Mouse (Mus musculus): ENCODE measurements around the gene Tnnc1.

Gene Tnnc1

DNA sequence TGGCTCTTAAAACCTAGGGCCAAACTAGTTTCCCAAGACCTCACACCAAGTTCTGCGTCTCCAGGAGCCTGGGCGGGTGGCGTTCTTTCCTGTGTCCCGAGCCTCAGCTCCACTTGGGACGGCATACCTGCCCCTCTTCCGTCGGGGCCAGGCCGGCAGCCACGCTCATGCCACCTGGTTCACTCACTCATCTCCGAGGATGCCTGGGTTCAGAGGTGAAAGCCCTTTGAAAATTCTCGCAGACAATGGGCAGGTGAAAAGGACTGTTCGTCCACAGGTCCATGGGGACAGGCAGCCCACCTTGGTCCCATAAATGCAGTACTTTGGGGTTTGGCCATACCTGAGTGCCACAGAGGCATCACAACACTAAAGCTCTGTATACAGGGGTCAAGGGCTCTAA lies 23.9 kb upstream of the Tnnc1 start:
- no peak for DNase-seq (ENCODE audit: low spot score)

DNA sequence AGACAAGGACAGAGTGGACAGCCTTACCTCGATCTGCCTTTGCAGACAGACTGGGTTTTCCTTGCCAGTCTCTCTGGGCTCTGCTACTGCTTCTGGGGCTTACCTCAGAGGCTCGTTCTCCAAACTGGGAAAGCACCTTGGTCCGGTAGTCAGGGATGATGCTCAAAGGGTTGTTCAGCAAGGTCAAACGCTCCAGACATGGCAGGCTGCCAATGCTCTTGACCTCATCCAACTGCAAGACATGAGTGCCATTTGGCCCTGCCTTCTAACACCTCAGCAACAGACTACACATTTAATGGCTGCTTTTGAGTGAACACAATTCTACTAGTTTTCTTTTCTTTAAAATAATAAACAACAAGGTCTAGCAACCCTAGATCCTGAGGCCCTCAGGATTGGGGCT lies 21.5 kb upstream of the Tnnc1 start:
- no peak for DNase-seq (ENCODE audit: low spot score)

DNA sequence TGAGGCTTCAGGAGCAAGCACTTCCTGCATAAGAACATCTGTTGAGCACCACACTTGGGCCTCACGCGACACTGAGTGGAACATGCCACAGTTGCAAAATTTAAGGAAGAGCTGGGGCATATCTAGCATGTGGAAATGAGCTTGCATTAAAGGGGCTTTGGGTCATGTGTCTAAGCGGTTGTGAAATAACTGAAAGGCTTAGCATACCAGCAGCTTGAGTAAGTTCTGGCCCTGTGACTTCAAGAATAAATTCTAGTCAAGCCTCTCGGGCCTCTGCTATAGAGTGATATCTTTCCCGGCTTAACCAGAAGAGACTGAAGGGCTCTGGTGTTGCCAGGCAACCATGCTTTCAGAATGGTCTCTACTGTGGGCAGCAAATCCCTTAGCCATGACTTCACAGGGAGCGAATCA lies 19.3 kb upstream of the Tnnc1 start:
- DNase-seq (ENCODE audit: low spot score) = no peak

DNA sequence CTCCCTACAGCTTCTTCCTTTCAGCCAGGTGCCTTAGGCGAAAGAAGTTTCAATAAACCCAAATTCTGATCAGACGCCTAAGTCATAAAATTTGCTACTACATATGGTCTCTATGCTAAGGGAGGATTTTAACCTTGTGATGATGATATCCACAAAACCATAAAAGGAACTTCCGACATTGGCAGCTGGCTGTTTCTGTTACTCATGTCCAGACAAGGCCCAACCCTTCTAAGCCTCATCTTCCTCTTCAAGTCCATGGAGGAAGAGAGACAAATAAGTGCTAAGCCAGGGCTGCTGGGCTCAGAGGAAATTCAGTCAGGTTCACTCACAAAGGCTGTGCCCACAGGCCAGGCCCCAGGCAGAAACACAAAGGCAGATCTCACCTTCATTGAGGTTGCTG lies 18.8 kb upstream of the Tnnc1 start:
- DNase-seq (ENCODE audit: low spot score) = no peak

- no peak for DNase-seq (ENCODE audit: low spot score)
Measured at GRCm38 (mm10) chr14:31191936-31192335, 16.2 kb upstream of the Tnnc1 start.

- no peak for DNase-seq (ENCODE audit: low spot score)
Measured at GRCm38 (mm10) chr14:31193791-31194190, 14.3 kb upstream of the Tnnc1 start.

DNA sequence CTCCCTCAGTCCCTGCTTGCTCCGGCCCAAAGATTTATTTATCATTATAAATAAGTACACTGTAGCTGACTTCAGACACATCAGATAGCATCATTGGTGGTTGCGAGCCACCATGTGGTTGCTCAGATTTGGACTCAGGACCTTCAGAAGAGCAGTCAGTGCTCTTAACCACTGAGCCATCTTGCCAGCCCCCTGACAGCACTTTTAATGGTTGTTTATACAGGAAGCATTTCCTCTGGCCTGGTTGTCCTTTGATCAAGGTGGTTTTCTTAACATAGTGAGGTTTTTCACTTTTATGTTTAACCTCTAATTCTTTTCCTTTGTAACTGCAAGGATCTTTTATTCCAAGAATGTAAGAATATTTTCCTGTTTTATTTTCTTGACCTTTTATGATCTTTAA lies 13.7 kb upstream of the Tnnc1 start:
- DNase-seq (ENCODE audit: low spot score) = no peak

DNA sequence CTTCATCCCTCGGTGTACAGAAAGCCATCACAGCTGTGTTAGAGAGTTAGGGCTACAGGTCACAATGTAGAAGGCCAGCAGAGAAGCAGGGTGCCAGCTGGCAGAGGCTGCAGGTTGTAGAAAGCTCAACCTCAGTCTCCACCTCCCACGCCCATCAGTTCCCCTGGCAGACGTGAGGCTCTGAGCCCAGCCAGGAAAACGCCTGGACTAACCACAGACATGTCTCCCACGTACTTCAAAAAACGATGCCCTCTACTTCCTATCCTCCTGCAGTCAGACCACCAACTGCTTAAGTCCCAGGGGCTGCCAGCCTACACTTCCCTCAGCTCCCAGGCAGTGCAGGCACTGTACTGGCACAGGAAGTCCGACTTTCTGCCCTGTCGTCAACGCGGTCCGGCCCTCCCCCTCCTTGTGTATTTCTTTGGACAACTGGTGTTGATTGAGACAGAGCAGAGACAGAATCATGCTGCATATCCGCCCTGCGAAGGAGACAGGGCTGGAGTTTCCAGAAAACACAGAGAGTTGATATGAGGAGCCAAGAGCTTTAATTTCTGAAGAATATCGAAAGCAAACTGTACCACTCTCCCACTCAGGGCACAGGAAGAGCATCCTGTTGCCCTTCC lies 13.1 kb upstream of the Tnnc1 start:
- DNase-seq (ENCODE audit: low spot score) = peak; percentile 69

- no peak for DNase-seq (ENCODE audit: low spot score)
Measured at GRCm38 (mm10) chr14:31195521-31195920, 12.6 kb upstream of the Tnnc1 start.

GRCm38 (mm10) chr14:31195968-31196367 lies 12.1 kb upstream of the Tnnc1 start:
- DNase-seq (ENCODE audit: low spot score) = no peak

DNA sequence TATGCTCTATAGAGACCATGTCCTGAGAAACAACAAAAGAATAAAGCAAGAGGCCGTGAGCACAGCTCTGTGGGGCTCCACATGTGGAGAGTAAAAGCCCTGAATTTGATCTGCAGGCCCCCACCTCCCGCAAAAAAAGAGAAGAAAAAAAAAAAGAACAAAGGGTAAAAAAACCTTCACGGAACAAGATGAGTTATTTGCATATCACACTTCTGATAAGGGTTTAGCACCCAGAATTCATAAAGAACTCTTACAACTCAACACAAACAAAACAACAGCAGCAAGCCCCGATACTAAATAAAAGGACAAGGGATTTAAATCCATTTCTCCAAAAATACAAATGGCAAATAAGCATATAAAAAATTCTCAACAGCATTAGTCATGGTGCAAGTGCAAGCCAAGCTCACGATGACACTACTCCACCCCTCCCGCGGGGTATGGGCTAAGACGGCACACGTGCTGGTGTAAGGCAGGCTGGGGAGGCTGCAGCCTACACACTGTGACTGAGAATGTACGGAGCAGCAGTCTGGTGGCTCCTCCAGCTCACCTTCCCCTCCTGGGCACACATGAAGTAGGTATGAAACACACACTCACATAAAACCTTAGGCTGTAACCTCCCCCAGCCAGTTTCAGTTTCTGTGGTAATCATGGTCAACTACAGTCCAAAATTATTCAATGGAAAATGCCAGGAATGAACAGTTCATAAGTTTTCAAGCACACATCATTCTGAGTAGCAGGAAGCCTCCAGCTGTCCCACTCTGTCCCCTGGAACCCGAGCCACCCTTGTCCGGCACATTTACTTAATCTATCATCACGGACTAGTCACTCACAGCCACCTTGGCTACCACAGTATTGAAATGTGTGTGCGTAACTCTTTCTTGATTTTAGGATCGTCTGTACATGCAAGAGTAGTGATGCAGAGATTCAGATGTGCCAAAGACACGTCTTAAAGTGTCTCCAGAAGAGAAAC lies 10.3 kb upstream of the Tnnc1 start:
- no peak for DNase-seq (ENCODE audit: low spot score)

- DNase-seq (ENCODE audit: low spot score) = no peak
Measured at GRCm38 (mm10) chr14:31199599-31199998, 8.5 kb upstream of the Tnnc1 start.

GRCm38 (mm10) chr14:31200038-31200437 lies 8.1 kb upstream of the Tnnc1 start:
- DNase-seq (ENCODE audit: low spot score) = no peak

- no peak for DNase-seq (ENCODE audit: low spot score)
Measured at GRCm38 (mm10) chr14:31204844-31205243, 3.3 kb upstream of the Tnnc1 start.

DNA sequence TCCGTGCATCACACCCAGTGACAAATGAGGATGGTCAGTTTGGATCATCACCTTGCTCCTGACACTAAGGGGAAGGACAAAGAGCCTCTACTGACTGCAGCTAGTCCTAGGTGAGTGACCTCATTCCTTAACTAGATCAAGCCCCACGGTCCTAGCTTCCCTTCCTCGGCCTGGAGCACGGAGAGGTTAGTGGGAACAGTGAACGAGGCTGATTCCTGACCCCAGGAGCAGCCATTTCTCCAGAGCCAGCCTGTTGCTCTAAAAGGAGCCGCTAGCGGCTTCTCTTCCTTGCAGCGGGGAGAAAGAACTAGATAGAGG lies 2.9 kb upstream of the Tnnc1 start:
- DNase-seq (ENCODE audit: low spot score) = no peak

GRCm38 (mm10) chr14:31205562-31206467 lies 2.3 kb upstream of the Tnnc1 start:
- peak; percentile 37 for DNase-seq (ENCODE audit: low spot score)

GRCm38 (mm10) chr14:31206472-31206981 lies 1.6 kb upstream of the Tnnc1 start:
- DNase-seq (ENCODE audit: low spot score) = peak; percentile 92

DNA sequence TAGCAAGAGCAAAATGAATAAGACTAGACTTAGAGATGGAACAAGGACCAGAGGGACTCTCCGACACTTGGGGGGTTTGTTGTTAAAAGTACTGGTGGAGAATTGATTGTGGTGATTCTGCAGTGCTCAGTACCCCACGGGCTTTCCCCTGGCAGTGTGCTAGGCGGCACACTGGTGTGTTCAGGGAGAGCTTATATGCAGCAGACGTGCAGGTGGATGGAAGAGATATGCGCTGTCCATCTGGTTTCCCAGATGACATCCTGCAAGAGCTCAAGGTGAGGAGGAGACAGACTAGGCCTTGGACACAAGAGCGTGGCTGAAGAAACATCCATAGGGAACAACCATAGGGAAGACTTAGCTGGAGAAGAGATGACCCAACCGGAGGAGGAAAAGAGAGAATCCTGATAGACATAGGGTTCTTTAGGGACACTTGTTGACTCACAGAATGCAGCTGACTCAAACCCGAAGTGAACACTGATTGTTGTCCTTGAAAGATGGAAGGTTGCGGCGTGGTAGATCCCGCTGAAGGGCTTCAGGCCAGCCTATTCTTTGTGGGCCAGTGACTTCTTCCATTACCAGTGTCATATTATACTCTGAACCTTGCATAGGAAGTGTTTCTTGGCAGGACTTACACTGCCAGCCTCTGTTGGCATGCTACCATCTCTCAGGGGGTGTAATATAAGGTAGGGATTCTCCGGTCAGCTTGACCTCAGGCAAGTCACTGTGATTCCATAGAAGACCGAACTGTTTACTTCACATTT lies 862 bp upstream of the Tnnc1 start:
- DNase-seq (ENCODE audit: low spot score) = no peak

GRCm38 (mm10) chr14:31209133-31209557 lies 1.0 kb downstream of the Tnnc1 start:
- DNase-seq (ENCODE audit: low spot score) = no peak

GRCm38 (mm10) chr14:31211854-31212253 lies 3.7 kb downstream of the Tnnc1 start:
- DNase-seq (ENCODE audit: low spot score) = no peak

DNA sequence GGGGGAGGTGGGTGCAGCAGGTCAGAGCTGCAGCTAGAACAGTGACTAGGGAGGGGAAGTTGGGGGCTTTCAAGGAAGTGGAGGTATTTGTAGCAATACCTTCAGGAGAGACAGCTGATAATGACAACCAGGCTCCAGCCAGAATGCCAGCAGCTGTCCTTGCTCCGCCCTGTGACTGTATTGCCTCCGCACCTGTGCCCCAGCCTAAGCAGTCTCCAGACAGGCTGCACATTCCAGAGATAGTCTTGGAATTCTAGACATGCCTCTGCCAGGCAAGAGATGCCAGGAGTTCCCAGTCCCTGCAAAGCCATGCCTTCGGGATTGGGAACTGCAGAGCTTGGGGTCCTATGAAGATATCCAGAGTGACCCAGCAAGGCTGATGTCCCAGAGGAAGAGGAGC lies 4.4 kb downstream of the Tnnc1 start:
- no peak for DNase-seq (ENCODE audit: low spot score)

GRCm38 (mm10) chr14:31213868-31214267 lies 5.8 kb downstream of the Tnnc1 start:
- DNase-seq (ENCODE audit: low spot score) = no peak
